Mouse (Mus musculus) stomach, postnatal 0 days (tissue): ENCODE results near the gene Nrarp.

Experiments
- CTCF ChIP-seq: IDR thresholded peaks from 2 replicates; pipeline ENCODE4 v1.5.1; 2016; ENCODE audit warnings: antibody characterized with exemption, low read depth, mild to moderate bottlenecking, moderate library complexity
- EP300 ChIP-seq: optimal IDR thresholded peaks from 2 replicates; pipeline ENCODE3; 2016; ENCODE audit warnings: antibody characterized with exemption

DNA sequence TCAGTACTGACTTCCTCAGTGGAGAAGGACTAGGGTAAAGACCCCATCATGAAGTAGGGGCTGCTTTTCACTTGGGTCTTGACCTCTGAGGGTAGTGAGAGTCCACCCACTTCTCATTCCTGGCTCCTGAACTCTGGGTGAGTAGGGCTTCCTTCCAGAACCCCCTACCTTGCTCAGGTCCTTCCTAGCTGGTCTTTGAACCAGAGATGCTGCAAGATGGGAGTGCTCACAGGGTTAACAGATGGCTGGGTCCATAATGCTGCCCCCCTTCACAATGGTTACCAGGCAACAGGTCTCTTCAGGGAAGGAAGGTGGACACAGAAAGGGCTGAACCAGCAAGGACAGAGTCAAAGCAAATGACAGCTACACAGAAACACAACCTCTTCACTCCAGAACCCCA lies 37.9 kb downstream of the Nrarp start, which contains the start of gene Fam166a:
- TF ChIP-seq CTCF: no peak
- no peak for TF ChIP-seq EP300
